Mouse (Mus musculus) MEL (cell line): Measurements from ENCODE around the gene Zcchc14. TPM values are rescaled to one million over a fixed set of nuclear protein-coding genes. Genes with fewer than 3 reads are reported as not detected.

Experiments used
- DNase-seq: peaks from one replicate; pipeline ENCODE4 v3.0.0; 2011; ENCODE audit warnings: low read depth, low spot score
- H3K27ac ChIP-seq: 2 replicates; pipeline ENCODE4 v1.5.1; 2012; ENCODE audit warnings: low read depth, mild to moderate bottlenecking, control low read depth, low read length, moderate library complexity; ENCODE audit not compliant: control insufficient read depth
- H3K27me3 ChIP-seq, 2 experiments: fragments of 150-350 bp in 1 of 2; sonication (generic) in 1 of 2; 2 replicates each; pipeline ENCODE4 v1.6.1; 2012; ENCODE audit warnings: low read length in 2 of 2, mild to moderate bottlenecking in 2 of 2, improper control_type of control experiment in 1 of 2, moderate library complexity in 1 of 2; ENCODE audit not compliant: insufficient read depth in 2 of 2, control insufficient read depth in 1 of 2
- H3K36me3 ChIP-seq, 2 experiments: 2 replicates each; pipeline ENCODE4 v1.6.1; 2012 to 2014; ENCODE audit warnings: low read length in 2 of 2, improper control_type of control experiment in 1 of 2, inconsistent platforms in 1 of 2, mild to moderate bottlenecking in 1 of 2; ENCODE audit not compliant: insufficient read depth in 2 of 2, control insufficient read depth in 1 of 2
- H3K4me1 ChIP-seq, 2 experiments: fragments of 150-350 bp in 1 of 2; sonication (generic) in 1 of 2; 2 replicates each; pipeline ENCODE4 v1.6.1; 2012; ENCODE audit warnings: low read length in 2 of 2, improper control_type of control experiment in 1 of 2, mild to moderate bottlenecking in 1 of 2; ENCODE audit not compliant: insufficient read depth in 2 of 2, control insufficient read depth in 1 of 2
- H3K4me3 ChIP-seq, 2 experiments: fragments of 150-350 bp in 1 of 2; sonication (generic) in 1 of 2; 2 replicates each; pipeline ENCODE4 v1.5.1; 2012; ENCODE audit warnings: low read depth in 2 of 2, low read length in 2 of 2, mild to moderate bottlenecking in 2 of 2, moderate library complexity in 2 of 2, control low read depth in 1 of 2, improper control_type of control experiment in 1 of 2; ENCODE audit not compliant: control insufficient read depth in 1 of 2, insufficient read depth in 1 of 2
- H3K79me2 ChIP-seq: 2 replicates; pipeline ENCODE4 v1.6.1; 2012; ENCODE audit warnings: mild to moderate bottlenecking, low read length, moderate library complexity; ENCODE audit not compliant: control insufficient read depth, poor library complexity, insufficient read depth
- H3K9ac ChIP-seq: 2 replicates; pipeline ENCODE4 v1.6.1; 2012; ENCODE audit warnings: low read depth, mild to moderate bottlenecking, control low read depth, low read length, moderate library complexity; ENCODE audit not compliant: control insufficient read depth, poor library complexity, severe bottlenecking
- H3K9me3 ChIP-seq: fragments of 150-350 bp; sonication (generic); replicated peaks from 2 replicates; pipeline ENCODE4 v1.6.1; 2012; ENCODE audit warnings: mild to moderate bottlenecking, low read length, improper control_type of control experiment, moderate library complexity; ENCODE audit not compliant: insufficient read depth
- BHLHE40 ChIP-seq: IDR thresholded peaks from 2 replicates; pipeline ENCODE4 v1.6.1; 2012; ENCODE audit warnings: low read depth, mild to moderate bottlenecking, inconsistent platforms, low read length, improper control_type of control experiment, borderline replicate concordance
- CHD1 ChIP-seq: IDR thresholded peaks from 2 replicates; pipeline ENCODE4 v1.6.1; 2012; ENCODE audit warnings: low read depth, mild to moderate bottlenecking, inconsistent platforms, low read length, improper control_type of control experiment
- CHD2 ChIP-seq: IDR thresholded peaks from 2 replicates; pipeline ENCODE4 v1.6.1; 2011; ENCODE audit warnings: low read length, improper control_type of control experiment
- CTCF ChIP-seq, 3 experiments: IDR thresholded peaks in 2 of 3; conservative IDR thresholded peaks in 1 of 3; 2 replicates each; pipeline ENCODE4 v1.5.1; 2011 to 2012; ENCODE audit warnings: low read length in 3 of 3, low read depth in 2 of 3, mild to moderate bottlenecking in 2 of 3, improper control_type of control experiment in 1 of 3, inconsistent platforms in 1 of 3, mixed read lengths in 1 of 3, moderate library complexity in 1 of 3; ENCODE audit not compliant: control insufficient read depth in 1 of 3, insufficient read depth in 1 of 3, poor library complexity in 1 of 3, severe bottlenecking in 1 of 3
- E2F4 ChIP-seq: IDR thresholded peaks from 2 replicates; pipeline ENCODE4 v1.6.1; 2011; ENCODE audit warnings: low read depth, low read length, improper control_type of control experiment, borderline replicate concordance
- ELF1 ChIP-seq: IDR thresholded peaks from 2 replicates; pipeline ENCODE4 v1.6.1; 2014; ENCODE audit warnings: low read depth, mild to moderate bottlenecking, inconsistent platforms, low read length, improper control_type of control experiment, moderate library complexity
- EP300 ChIP-seq, 2 experiments: IDR thresholded peaks; 2 replicates each; pipeline ENCODE4 v1.6.1; 2011; ENCODE audit warnings: improper control_type of control experiment in 2 of 2, low read length in 2 of 2, low read depth in 1 of 2, mild to moderate bottlenecking in 1 of 2
- ETS1 ChIP-seq: IDR thresholded peaks from 2 replicates; pipeline ENCODE4 v1.6.1; 2012; ENCODE audit warnings: low read depth, mild to moderate bottlenecking, inconsistent platforms, low read length, improper control_type of control experiment, moderate library complexity
- GABPA ChIP-seq: IDR thresholded peaks from 2 replicates; pipeline ENCODE4 v1.6.1; 2012; ENCODE audit warnings: low read depth, mild to moderate bottlenecking, inconsistent platforms, low read length, improper control_type of control experiment, moderate library complexity
- GATA1 ChIP-seq: IDR thresholded peaks from 2 replicates; pipeline ENCODE4 v1.6.1; 2011; ENCODE audit warnings: low read depth, low read length, improper control_type of control experiment
- HCFC1 ChIP-seq: IDR thresholded peaks from 2 replicates; pipeline ENCODE4 v1.6.1; 2012; ENCODE audit warnings: low read depth, mild to moderate bottlenecking, inconsistent platforms, low read length, improper control_type of control experiment, moderate library complexity
- JUND ChIP-seq: IDR thresholded peaks from 2 replicates; pipeline ENCODE4 v1.6.1; 2011; ENCODE audit warnings: low read depth, mild to moderate bottlenecking, improper control_type of control experiment, low read length
- KAT2A ChIP-seq: conservative IDR thresholded peaks from 2 replicates; pipeline ENCODE4 v1.6.1; 2012; ENCODE audit warnings: low read depth, low read length, improper control_type of control experiment, inconsistent platforms
- MAFK ChIP-seq: IDR thresholded peaks from 2 replicates; pipeline ENCODE4 v1.6.1; 2011; ENCODE audit warnings: low read depth, mild to moderate bottlenecking, low read length, improper control_type of control experiment, borderline replicate concordance
- MAZ ChIP-seq: IDR thresholded peaks from 2 replicates; pipeline ENCODE4 v1.6.1; 2012; ENCODE audit warnings: low read depth, mild to moderate bottlenecking, inconsistent platforms, low read length, improper control_type of control experiment
- MXI1 ChIP-seq: IDR thresholded peaks from 2 replicates; pipeline ENCODE4 v1.6.1; 2011; ENCODE audit warnings: mild to moderate bottlenecking, low read depth, low read length, improper control_type of control experiment
- MYB ChIP-seq: IDR thresholded peaks from 2 replicates; pipeline ENCODE4 v1.6.1; 2011; ENCODE audit warnings: mild to moderate bottlenecking, low read depth, low read length, improper control_type of control experiment
- MYC ChIP-seq: IDR thresholded peaks from 2 replicates; pipeline ENCODE4 v1.6.1; 2011; ENCODE audit warnings: low read depth, mild to moderate bottlenecking, low read length, improper control_type of control experiment, moderate library complexity
- NELFE ChIP-seq: IDR thresholded peaks from 2 replicates; pipeline ENCODE4 v1.6.1; 2011; ENCODE audit warnings: low read depth, low read length, improper control_type of control experiment
- POLR2A ChIP-seq, 2 experiments: IDR thresholded peaks; 2 replicates each; pipeline ENCODE4 v1.6.1; 2011 to 2012; ENCODE audit warnings: low read length in 2 of 2, mild to moderate bottlenecking in 2 of 2, control low read depth in 1 of 2, improper control_type of control experiment in 1 of 2, low read depth in 1 of 2, moderate library complexity in 1 of 2; ENCODE audit not compliant: control insufficient read depth in 1 of 2, insufficient read depth in 1 of 2, poor library complexity in 1 of 2
- POLR2AphosphoS2 ChIP-seq: IDR thresholded peaks from 2 replicates; pipeline ENCODE4 v1.6.1; 2011; ENCODE audit warnings: low read length, improper control_type of control experiment
- SMC3 ChIP-seq: IDR thresholded peaks from 2 replicates; pipeline ENCODE4 v1.6.1; 2011; ENCODE audit warnings: low read depth, low read length, improper control_type of control experiment
- USF1 ChIP-seq: IDR thresholded peaks from 2 replicates; pipeline ENCODE4 v1.6.1; 2014; ENCODE audit warnings: low read depth, mild to moderate bottlenecking, inconsistent platforms, low read length, improper control_type of control experiment, moderate library complexity
- USF2 ChIP-seq, 2 experiments: IDR thresholded peaks; 2 replicates each; pipeline ENCODE4 v1.6.1; 2011 to 2012; ENCODE audit warnings: improper control_type of control experiment in 2 of 2, low read length in 2 of 2, borderline replicate concordance in 1 of 2, inconsistent platforms in 1 of 2, low read depth in 1 of 2, mild to moderate bottlenecking in 1 of 2; ENCODE audit not compliant: insufficient read depth in 1 of 2
- ZC3H11A ChIP-seq: IDR thresholded peaks from 2 replicates; pipeline ENCODE4 v1.6.1; 2012; ENCODE audit warnings: low read depth, mild to moderate bottlenecking, inconsistent platforms, low read length, improper control_type of control experiment
- ZKSCAN1 ChIP-seq: IDR thresholded peaks from 2 replicates; pipeline ENCODE4 v1.6.1; 2012; ENCODE audit warnings: low read depth, mild to moderate bottlenecking, inconsistent platforms, low read length, improper control_type of control experiment, moderate library complexity
- ZMIZ1 ChIP-seq: IDR thresholded peaks from 2 replicates; pipeline ENCODE4 v1.6.1; 2012; ENCODE audit warnings: low read depth, mild to moderate bottlenecking, inconsistent platforms, low read length, improper control_type of control experiment, moderate library complexity
- polyA plus RNA-seq, 2 experiments: library from polyadenylated mRNA; stranded (reverse) in 1 of 2; unstranded in 1 of 2; fragments of >175 nt in 1 of 2; fragments of >200 nt in 1 of 2; gene quantifications; 2 replicates each; pipeline versions ENCODE4 v1.2.1 to v1.2.4; 2012; ENCODE audit warnings: low replicate concordance in 2 of 2, low read depth in 1 of 2; ENCODE audit not compliant: insufficient read length in 2 of 2, insufficient read depth in 1 of 2, missing spikeins in 1 of 2
- total RNA-seq: library from RNA; depleted of rRNA; stranded (reverse); fragments of 300-350 nt; gene quantifications from 2 replicates; pipeline ENCODE4 v1.2.3, GENCODE M21; 2012

The Zcchc14 gene
- total and polyA plus RNA-seq, 3 experiments, result 0.04 to 0.11 TPM; not detected in 1

DNA sequence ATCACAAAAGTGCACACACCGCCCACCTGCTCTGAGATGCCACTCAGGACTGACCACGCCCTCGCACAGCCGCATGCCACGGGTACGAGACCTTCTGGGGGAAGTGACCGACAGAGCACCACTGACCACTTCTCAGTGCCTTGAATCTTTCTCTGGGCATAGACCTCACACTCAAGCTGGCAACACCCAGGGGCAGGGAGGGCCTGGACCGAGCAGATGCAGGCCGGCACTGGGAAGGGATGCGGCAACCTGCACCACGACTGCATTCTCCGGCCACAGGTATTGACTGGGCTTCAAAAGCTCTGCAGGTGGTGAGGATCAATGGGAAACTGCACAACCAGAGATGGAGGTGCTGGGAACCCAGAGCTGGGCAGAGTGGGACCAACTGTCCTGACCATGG lies 50.3 kb downstream of the Zcchc14 start:
- no peak overlapping the region for H3K27ac ChIP-seq
- no peaks in the 10 kb centered on the region for H3K36me3 ChIP-seq
- H3K4me1 ChIP-seq, result no peaks in the 10 kb centered on the region
- DNase-seq, result no peak
- H3K4me3 ChIP-seq, result no peak overlapping the region
- H3K9ac ChIP-seq, result no peak overlapping the region
- no peaks in the 10 kb centered on the region for H3K9me3 ChIP-seq
- H3K27me3 ChIP-seq, result no peaks in the 10 kb centered on the region
- TF ChIP-seq ELF1 (no peak), USF1 (no peak), MXI1 (no peak), CHD1 (no peak), GATA1 (no peak), SMC3 (no peak), KAT2A (no peak), POLR2A (IDR thresholded peaks at IDR 0.05; ENCODE audit: control insufficient read depth in 1 of 2, insufficient read depth in 1 of 2, low read depth in 1 of 2, low read length in 2 of 2, poor library complexity in 1 of 2) (no peak), ETS1 (no peak), JUND (no peak), GABPA (no peak), HCFC1 (no peak), USF2 (IDR thresholded peaks at IDR 0.05; ENCODE audit: borderline replicate concordance in 1 of 2, insufficient read depth in 1 of 2, low read depth in 1 of 2, low read length in 2 of 2) (no peak), MAFK (no peak), CTCF (IDR thresholded peaks at IDR 0.05 in 2 of 3, conservative IDR thresholded peaks at IDR 0.05 in 1 of 3; ENCODE audit: control insufficient read depth in 1 of 3, insufficient read depth in 1 of 3, low read depth in 2 of 3, low read length in 3 of 3, poor library complexity in 1 of 3, severe bottlenecking in 1 of 3) (no peak), MYB (no peak), BHLHE40 (no peak), POLR2AphosphoS2 (no peak), MAZ (no peak), EP300 (IDR thresholded peaks at IDR 0.05; ENCODE audit: low read depth in 1 of 2, low read length in 2 of 2) (no peak)
- H3K79me2 ChIP-seq, result no peaks in the 10 kb centered on the region

DNA sequence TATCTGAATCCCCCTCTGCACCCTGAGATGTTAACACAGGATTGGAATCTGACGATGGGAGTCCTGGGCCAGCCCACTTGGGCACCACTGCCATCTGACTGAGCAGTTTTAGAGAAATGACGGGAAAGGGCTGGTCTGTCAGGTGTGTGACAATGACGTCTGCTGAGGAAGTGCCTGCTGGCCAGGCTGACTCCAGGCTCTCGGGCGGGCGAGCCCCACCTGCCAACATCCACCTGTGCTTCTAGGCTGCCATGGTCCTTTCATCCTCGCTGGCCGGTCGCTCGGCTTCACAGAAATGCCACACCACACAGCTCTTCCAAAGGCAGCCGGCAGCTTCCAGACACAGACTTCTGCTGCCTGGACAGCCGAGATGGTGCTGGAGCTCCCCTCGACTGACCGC lies 52.9 kb downstream of the Zcchc14 start:
- no peaks in the 10 kb centered on the region for H3K79me2 ChIP-seq
- H3K27me3 ChIP-seq, result no peaks in the 10 kb centered on the region
- H3K36me3 ChIP-seq, result 0 out of 4 replicates have a peak, but pooled peaks cover 0 to 1% of the 10 kb centered on the region in 2 experiments
- no peaks in the 10 kb centered on the region for H3K4me1 ChIP-seq
- no peak overlapping the region for H3K9ac ChIP-seq
- H3K9me3 ChIP-seq, result no peaks in the 10 kb centered on the region
- H3K4me3 ChIP-seq, result no peak overlapping the region
- H3K27ac ChIP-seq, result no peak overlapping the region
- TF ChIP-seq USF1, result no peak
- no peak for TF ChIP-seq CHD2
- no peak for TF ChIP-seq MYC
- no peak for TF ChIP-seq HCFC1
- TF ChIP-seq USF2 (IDR thresholded peaks at IDR 0.05; ENCODE audit: borderline replicate concordance in 1 of 2, insufficient read depth in 1 of 2, low read depth in 1 of 2, low read length in 2 of 2), result no peak
- TF ChIP-seq E2F4, result no peak
- no peak for TF ChIP-seq KAT2A
- no peak for TF ChIP-seq ZC3H11A
- TF ChIP-seq ZMIZ1, result no peak
- no peak for TF ChIP-seq MXI1
- TF ChIP-seq NELFE, result no peak
- TF ChIP-seq ZKSCAN1, result no peak
- TF ChIP-seq MAFK, result no peak
- no peak for TF ChIP-seq JUND
- no peak for DNase-seq
